Mouse (Mus musculus): ENCODE data around the gene Cbl. TPM values are rescaled to one million over a fixed set of nuclear protein-coding genes. Genes with fewer than 3 reads are reported as not detected.

Cbl gene
- polyA plus RNA-seq, 1 experiment from 2014 or later, result 20.3 TPM

DNA sequence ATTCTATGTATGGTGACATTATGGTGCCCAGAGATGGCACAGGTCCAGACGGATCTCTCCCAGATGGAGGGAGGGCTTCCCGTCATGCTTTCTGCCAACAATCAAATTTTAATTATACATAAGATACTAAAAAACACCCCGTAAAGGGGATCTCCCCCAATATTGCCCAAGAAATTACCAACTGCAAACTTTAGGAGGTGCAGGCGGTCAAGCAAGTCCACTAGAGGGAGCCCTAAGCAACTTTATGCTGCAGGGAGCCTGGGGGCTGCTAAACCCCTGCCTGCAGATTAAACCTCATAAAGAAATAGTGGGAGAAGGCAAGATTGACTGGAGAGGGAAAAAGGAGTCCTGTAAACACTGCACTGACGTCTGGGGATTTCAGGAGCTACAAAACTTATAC lies 5.6 kb upstream of the Cbl start:
- ATAC-seq (ENCODE audit: insufficient number of reproducible peaks, insufficient read depth, low FRiP score, low TSS enrichment), result no peak
- Histone ChIP-seq H3K4me2 (replicated peaks) (no peak overlapping the region), H3K4me1 (no peaks in the 10 kb centered on the region), H3K27me3 (no peaks in the 10 kb centered on the region), H3K4me3 (no peak overlapping the region), H3K36me3 (no peaks in the 10 kb centered on the region), H3K9me3 (no peaks in the 10 kb centered on the region), H3K27ac (no peak overlapping the region), H3K9ac (no peak overlapping the region)
- WGBS, result 12% methylated on average over 5 of the region's 5 CpGs

DNA sequence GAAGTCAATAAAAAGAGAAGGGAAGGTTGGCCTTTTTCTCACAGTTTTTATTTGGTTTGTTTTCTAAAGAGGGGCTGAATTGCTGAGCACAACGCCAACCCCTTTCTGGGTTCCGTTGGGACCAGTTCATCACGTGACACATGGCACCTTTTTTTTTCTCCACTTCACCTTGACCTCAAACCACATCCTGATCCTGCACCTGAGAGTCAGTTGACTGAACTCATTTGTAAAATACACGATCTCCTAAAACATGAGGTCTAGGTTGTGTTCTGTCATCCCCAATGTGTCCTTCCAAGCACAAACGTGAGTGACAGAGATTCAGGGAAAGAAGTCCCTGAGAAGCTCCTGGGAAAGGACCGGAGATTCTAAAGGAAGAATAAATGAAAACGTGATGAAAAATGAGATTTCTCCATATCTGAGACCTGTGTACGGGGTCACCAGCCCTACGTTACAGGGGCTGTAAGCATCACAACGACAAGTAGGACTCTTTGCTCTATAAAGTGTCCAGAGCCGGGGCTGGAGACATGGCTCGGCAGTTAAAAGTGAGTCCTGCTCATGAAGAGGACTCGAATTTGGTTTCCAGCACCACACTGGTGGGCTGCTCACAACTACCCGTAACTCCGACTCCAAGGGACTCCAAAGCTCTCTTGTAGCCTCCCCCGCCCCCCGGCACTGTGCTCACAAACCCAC lies 4.8 kb upstream of the Cbl start:
- H3K4me1 ChIP-seq, result no peaks in the 10 kb centered on the region

GRCm38 (mm10) chr9:44237128-44237527 lies 3.3 kb upstream of the Cbl start:
- Histone ChIP-seq H3K4me3 (no peak overlapping the region), H3K4me2 (replicated peaks) (no peak overlapping the region), H3K4me1 (peaks cover 5% of the 10 kb centered on the region), H3K9me3 (no peaks in the 10 kb centered on the region), H3K27me3 (no peaks in the 10 kb centered on the region), H3K27ac (no peak overlapping the region), H3K36me3 (no peaks in the 10 kb centered on the region), H3K9ac (no peak overlapping the region)
- 58% methylated on average over 4 of the region's 4 CpGs for WGBS
- ATAC-seq (ENCODE audit: insufficient number of reproducible peaks, insufficient read depth, low FRiP score, low TSS enrichment), result no peak

More for the DNA sequence above, 4.8 kb upstream of the Cbl start:
- H3K27ac ChIP-seq, result no peak overlapping the region
- H3K36me3 ChIP-seq, result no peaks in the 10 kb centered on the region
- no peaks in the 10 kb centered on the region for H3K9me3 ChIP-seq
- ATAC-seq (ENCODE audit: insufficient number of reproducible peaks, insufficient read depth, low FRiP score, low TSS enrichment), result no peak
- H3K9ac ChIP-seq, result no peak overlapping the region
- H3K4me2 ChIP-seq (replicated peaks), result no peak overlapping the region
- H3K4me3 ChIP-seq, result no peak overlapping the region
- 79% methylated on average over 17 of the region's 17 CpGs for WGBS
- no peaks in the 10 kb centered on the region for H3K27me3 ChIP-seq

DNA sequence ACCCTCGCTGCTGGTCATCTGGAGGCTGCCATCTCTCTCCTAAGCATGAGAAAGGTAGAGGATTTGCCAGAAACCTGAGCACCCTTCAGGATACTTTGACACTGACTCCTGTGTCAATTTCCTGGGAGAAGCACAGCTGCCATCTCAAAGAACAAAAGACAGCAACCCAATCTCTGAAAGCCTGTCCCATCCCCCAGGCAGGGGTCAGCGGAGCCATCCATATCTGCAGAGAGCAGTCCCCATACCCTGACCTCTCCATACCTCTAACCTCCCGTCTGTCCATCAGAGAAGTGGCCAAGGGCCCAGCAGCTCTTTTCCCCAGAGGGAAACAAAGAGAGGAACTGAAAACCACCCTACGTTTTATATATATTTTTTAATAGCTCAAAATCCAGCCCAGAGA lies 2.8 kb upstream of the Cbl start:
- Histone ChIP-seq H3K27me3 (no peaks in the 10 kb centered on the region), H3K4me2 (replicated peaks) (no peak overlapping the region), H3K4me1 (peaks cover 10% of the 10 kb centered on the region), H3K9ac (no peak overlapping the region), H3K9me3 (no peaks in the 10 kb centered on the region), H3K4me3 (no peak overlapping the region), H3K27ac (no peak overlapping the region), H3K36me3 (no peaks in the 10 kb centered on the region)
- no peak for ATAC-seq (ENCODE audit: insufficient number of reproducible peaks, insufficient read depth, low FRiP score, low TSS enrichment)
- 34% methylated on average over 4 of the region's 4 CpGs for WGBS

DNA sequence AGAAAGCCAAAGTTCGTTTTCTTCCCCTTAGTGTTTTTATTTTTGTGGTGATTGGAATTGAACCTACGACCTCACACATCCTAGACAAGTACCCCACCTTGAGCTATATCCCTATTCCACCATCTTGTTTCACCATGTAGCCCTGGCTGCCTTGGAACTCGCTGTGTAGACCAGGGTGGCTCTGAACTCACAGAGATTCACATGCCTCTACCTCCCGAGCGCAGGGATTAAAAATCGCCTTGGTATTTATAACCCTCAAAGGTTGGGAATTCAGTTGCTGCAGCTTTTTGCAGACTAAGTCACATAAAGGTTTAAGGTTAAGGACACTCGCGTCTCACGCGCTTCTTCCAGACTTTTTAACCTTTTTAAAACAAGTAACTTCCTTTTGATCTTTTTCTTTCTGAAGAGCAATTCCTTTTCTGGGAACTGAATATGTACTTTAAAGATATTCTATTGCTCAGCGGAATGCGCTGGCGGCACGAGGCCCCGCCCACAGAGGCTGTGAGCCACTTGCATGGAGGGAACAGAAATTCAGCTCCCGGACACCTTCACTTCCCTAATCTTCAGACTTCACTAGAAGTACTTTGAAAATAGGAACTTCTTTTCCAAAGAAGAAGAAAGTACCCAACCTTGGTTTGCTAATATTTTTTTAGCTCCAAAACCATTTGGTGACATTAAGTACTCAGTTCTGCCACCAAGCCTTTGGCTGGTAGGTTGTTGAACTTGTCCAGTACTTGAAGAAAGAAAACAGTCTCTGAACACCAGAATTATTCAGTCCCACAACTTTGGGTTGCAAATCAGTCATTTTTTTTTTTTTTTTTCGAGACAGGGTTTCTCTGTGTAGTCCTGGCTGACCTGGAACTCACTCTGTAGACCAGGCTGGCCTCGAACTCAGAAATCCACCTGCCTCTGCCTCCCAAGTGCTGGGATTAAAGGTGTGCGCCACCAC lies 904 bp upstream of the Cbl start:
- Histone ChIP-seq H3K4me2 (replicated peaks) (peak overlapping the region; percentile 60), H3K36me3 (no peaks in the 10 kb centered on the region), H3K27me3 (no peaks in the 10 kb centered on the region), H3K4me1 (peaks cover 11% of the 10 kb centered on the region), H3K9me3 (no peaks in the 10 kb centered on the region), H3K4me3 (peak overlapping the region; percentile 78), H3K9ac (no peak overlapping the region), H3K27ac (peak overlapping the region; percentile 96; the same call in 1 of the 2 replicates)
- ATAC-seq (ENCODE audit: insufficient number of reproducible peaks, insufficient read depth, low FRiP score, low TSS enrichment), result no peak; the same call in 1 of the 2 replicates
- WGBS, result 25% methylated on average over 19 of the region's 19 CpGs

DNA sequence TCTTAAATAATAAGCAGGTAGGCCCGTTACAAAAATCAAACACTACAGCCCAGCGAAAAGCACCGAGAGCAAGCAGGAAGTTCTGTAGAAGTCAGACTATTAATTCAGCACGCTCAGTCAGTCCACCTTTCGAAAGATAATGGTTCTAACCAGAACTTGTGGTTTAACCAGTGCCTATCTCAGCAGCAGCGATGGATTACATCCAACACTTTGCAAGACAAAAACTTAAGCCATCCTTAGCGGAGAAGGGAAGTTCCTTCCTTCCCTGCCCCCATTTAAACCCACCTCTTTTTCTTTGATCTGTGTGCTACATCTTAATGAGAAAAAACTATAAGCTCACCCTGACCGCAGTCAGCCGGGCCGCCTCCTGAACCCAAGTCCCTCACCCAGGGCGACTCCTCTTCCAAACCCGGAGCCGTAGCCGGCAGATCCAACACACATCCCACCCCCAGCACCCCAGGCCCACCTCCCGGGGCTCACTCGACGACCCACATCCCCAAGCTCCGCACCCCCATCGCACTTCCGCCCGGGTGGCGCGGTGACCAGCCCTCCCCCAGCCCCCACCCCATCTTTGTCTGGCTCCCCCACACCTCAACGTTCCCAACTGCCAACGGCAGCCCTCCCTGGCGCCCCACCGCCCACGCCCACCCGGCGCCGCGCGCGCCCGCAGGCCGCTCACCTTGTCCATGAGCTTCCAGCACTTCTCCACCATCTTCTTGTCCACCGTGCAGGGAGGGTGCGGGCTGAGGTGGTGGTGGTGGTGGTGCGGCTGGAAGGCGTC lies 638 bp downstream of the Cbl start:
- peak; percentile 80 for ATAC-seq (ENCODE audit: insufficient number of reproducible peaks, insufficient read depth, low FRiP score, low TSS enrichment)
- Histone ChIP-seq H3K4me1 (peaks cover 11% of the 10 kb centered on the region), H3K4me2 (replicated peaks) (peak overlapping the region; percentile 60), H3K27ac (peak overlapping the region; percentile 96), H3K4me3 (peak overlapping the region; percentile 78), H3K9ac (peak overlapping the region; percentile 78), H3K27me3 (no peaks in the 10 kb centered on the region), H3K36me3 (no peaks in the 10 kb centered on the region), H3K9me3 (no peaks in the 10 kb centered on the region)
- under 1% methylated on average over 38 of the region's 40 CpGs for WGBS

DNA sequence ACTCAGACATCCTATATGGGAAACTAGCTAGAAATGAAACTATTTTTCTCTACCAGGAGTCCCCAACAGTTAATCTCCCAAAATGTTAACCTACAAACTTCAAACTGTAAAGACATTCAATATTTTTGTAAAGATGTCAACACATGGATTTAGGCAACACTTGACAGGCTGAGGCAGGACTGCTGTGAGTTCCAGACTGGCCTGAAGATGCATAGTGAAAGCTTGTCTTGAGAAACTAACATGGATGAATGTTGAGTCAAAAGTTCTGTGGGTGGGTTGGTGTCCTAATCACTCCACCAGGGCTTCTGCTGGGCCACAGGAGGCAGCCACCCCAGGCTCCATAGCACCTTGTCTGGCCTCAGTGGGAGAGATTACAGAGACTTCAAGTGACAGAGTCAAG lies 2.2 kb downstream of the Cbl start:
- Histone ChIP-seq H3K9ac (no peak overlapping the region), H3K27ac (no peak overlapping the region), H3K36me3 (peaks cover 7% of the 10 kb centered on the region; the same call in 1 of the 2 replicates), H3K4me1 (peaks cover 11% of the 10 kb centered on the region), H3K4me3 (no peak overlapping the region), H3K4me2 (replicated peaks) (peak overlapping the region; percentile 60), H3K9me3 (no peaks in the 10 kb centered on the region), H3K27me3 (no peaks in the 10 kb centered on the region)
- no peak for ATAC-seq (ENCODE audit: insufficient number of reproducible peaks, insufficient read depth, low FRiP score, low TSS enrichment)

DNA sequence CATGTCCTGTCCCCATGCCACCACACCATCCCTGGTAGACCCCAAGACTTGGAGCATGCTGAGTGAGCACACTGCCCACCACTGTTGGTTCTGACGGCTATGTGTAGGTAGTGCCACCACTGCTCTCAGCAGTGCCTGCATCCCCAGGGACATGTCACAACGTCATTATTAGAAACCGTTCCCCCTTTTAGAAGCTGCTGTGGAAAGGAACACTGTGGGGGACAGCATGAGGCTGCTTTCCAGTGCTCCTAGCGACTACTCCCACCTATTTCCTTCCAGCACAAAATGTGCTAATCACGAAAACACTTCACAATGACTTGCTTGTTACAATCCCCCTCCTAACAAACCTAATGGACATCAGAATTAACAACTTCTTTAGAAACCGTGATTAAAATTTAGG lies 7.9 kb downstream of the Cbl start:
- no peaks in the 10 kb centered on the region for H3K27me3 ChIP-seq
- no peaks in the 10 kb centered on the region for H3K4me1 ChIP-seq
- H3K27ac ChIP-seq, result no peak overlapping the region
- no peak for ATAC-seq (ENCODE audit: insufficient number of reproducible peaks, insufficient read depth, low FRiP score, low TSS enrichment)
- H3K4me2 ChIP-seq (replicated peaks), result no peak overlapping the region
- H3K9me3 ChIP-seq, result no peaks in the 10 kb centered on the region
- 77% methylated on average over 6 of the region's 6 CpGs for WGBS
- no peak overlapping the region for H3K9ac ChIP-seq
- peaks cover 7% of the 10 kb centered on the region; the same call in 1 of the 2 replicates for H3K36me3 ChIP-seq
- H3K4me3 ChIP-seq, result no peak overlapping the region

GRCm38 (mm10) chr9:44213538-44213937 lies 20.3 kb downstream of the Cbl start:
- Histone ChIP-seq H3K4me2 (replicated peaks) (no peak overlapping the region), H3K4me1 (no peaks in the 10 kb centered on the region), H3K4me3 (no peak overlapping the region), H3K9ac (no peak overlapping the region), H3K36me3 (peaks cover 9% of the 10 kb centered on the region), H3K27me3 (no peaks in the 10 kb centered on the region), H3K27ac (no peak overlapping the region), H3K9me3 (no peaks in the 10 kb centered on the region)
- 99% methylated on average over 14 of the region's 14 CpGs for WGBS
- ATAC-seq (ENCODE audit: insufficient number of reproducible peaks, insufficient read depth, low FRiP score, low TSS enrichment), result no peak

- Histone ChIP-seq H3K9ac (no peak overlapping the region), H3K36me3 (peaks cover 9% of the 10 kb centered on the region), H3K4me2 (replicated peaks) (no peak overlapping the region), H3K4me3 (no peak overlapping the region), H3K27ac (no peak overlapping the region), H3K9me3 (no peaks in the 10 kb centered on the region), H3K4me1 (no peaks in the 10 kb centered on the region), H3K27me3 (no peaks in the 10 kb centered on the region)
- WGBS, result 96% methylated on average over 4 of the region's 4 CpGs
- ATAC-seq (ENCODE audit: insufficient number of reproducible peaks, insufficient read depth, low FRiP score, low TSS enrichment), result no peak
These were observed 21.4 kb downstream of the Cbl start for GRCm38 (mm10) chr9:44212406-44212805.

DNA sequence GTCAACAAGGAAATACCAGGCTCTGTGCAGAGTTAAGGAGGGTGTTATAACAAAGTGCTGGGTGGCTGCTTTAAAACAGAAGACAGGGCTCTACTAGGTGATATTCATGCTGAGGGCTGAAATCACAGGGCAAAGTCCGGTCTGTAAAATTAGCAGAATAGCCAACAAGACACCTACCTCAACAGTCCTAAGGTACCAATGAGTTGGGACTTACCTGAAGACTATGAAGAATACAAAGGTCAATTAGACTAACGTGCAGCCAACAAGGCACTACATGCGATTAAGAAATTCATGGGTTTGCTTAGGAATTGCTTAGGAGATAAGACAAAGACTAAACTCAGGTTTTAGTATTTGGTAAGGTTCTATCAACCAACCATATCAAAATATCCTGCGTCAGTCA lies 24.4 kb downstream of the Cbl start:
- no peak overlapping the region for H3K4me3 ChIP-seq
- H3K27me3 ChIP-seq, result no peaks in the 10 kb centered on the region
- H3K9me3 ChIP-seq, result no peaks in the 10 kb centered on the region
- no peak overlapping the region for H3K4me2 ChIP-seq (replicated peaks)
- no peak overlapping the region for H3K27ac ChIP-seq
- H3K36me3 ChIP-seq, result peaks cover 9% of the 10 kb centered on the region
- no peak overlapping the region for H3K9ac ChIP-seq
- WGBS, result 95% methylated on average over 4 of the region's 4 CpGs
- ATAC-seq (ENCODE audit: insufficient number of reproducible peaks, insufficient read depth, low FRiP score, low TSS enrichment), result no peak
- H3K4me1 ChIP-seq, result no peaks in the 10 kb centered on the region
